Mouse (Mus musculus) kidney, adult 2 months (tissue): ENCODE measurements around the gene Cd82. TPM values are rescaled to one million over a fixed set of nuclear protein-coding genes. Genes with fewer than 3 reads are reported as not detected.

Experiments
- DNase-seq: peaks from one replicate; pipeline ENCODE4 v3.0.0; 2021
- H3K27ac ChIP-seq: fragments of 200-500 bp; 2 replicates; pipeline ENCODE4 v1.5.1; 2012; ENCODE audit warnings: low read depth, low read length, control low read depth, inconsistent platforms; ENCODE audit not compliant: insufficient read depth
- H3K27me3 ChIP-seq: fragments of 200-500 bp; replicated peaks from 2 replicates; pipeline ENCODE4 v1.6.1; 2012; ENCODE audit warnings: mild to moderate bottlenecking, moderate library complexity, low read length, inconsistent platforms; ENCODE audit not compliant: control insufficient read depth, insufficient read depth
- H3K36me3 ChIP-seq: fragments of 200-500 bp; 2 replicates; pipeline ENCODE4 v1.6.1; 2012; ENCODE audit warnings: mild to moderate bottlenecking, moderate library complexity, low read length, inconsistent platforms; ENCODE audit not compliant: control insufficient read depth, insufficient read depth
- H3K4me1 ChIP-seq: fragments of 200-500 bp; 2 replicates; pipeline ENCODE4 v1.6.1; 2011; ENCODE audit warnings: low read length; ENCODE audit not compliant: control insufficient read depth, insufficient read depth
- H3K4me3 ChIP-seq: fragments of 200-500 bp; 2 replicates; pipeline ENCODE4 v1.5.1; 2011; ENCODE audit warnings: mild to moderate bottlenecking, low read depth, low read length, control low read depth; ENCODE audit not compliant: insufficient read depth
- CTCF ChIP-seq: fragments of 200-500 bp; conservative IDR thresholded peaks from 2 replicates; pipeline ENCODE4 v1.5.1; 2011; ENCODE audit warnings: low read depth, mild to moderate bottlenecking, control low read depth, low read length, moderate library complexity, mixed read lengths; ENCODE audit not compliant: insufficient read depth, insufficient read length
- POLR2A ChIP-seq: fragments of 200-500 bp; IDR thresholded peaks from one replicate; pipeline ENCODE4 v1.6.1; 2011; ENCODE audit warnings: low read depth, low read length, control low read depth
- WGBS: fragments of 180-500 bp; shearing (Covaris S2); methylation state at CpG from one replicate; pipeline ENCODE4 v1.1.7; 2018; 5-methylcytosine and 5-hydroxymethylcytosine counted together
- polyA plus RNA-seq: library from polyadenylated mRNA; depleted of rRNA; stranded (reverse); fragments of >200 nt; gene quantifications from 2 replicates; pipeline ENCODE4 v1.2.3, GENCODE M21; 2012; rRNA removed

Cd82 gene
- polyA plus RNA-seq, 1 experiment: 200 TPM

- Histone ChIP-seq H3K27ac (no peak overlapping the region), H3K36me3 (no peaks in the 10 kb centered on the region), H3K4me3 (no peak overlapping the region), H3K4me1 (no peaks in the 10 kb centered on the region), H3K27me3 (no peaks in the 10 kb centered on the region)
- 16% methylated on average over 6 of the region's 6 CpGs for WGBS
- TF ChIP-seq POLR2A: no peak
- no peak for TF ChIP-seq CTCF
- DNase-seq: no peak
These were observed 90.8 kb downstream of the Cd82 start for GRCm38 (mm10) chr2:93372097-93372571.

Other genes starting within 250 kb of the Cd82 start
- 18.9 and 20.9 TPM in 2 replicates for gene Tspan18, start 128.6 kb downstream of the Cd82 start, polyA plus RNA-seq
- not detected in 2 replicates for gene Gm10803, start 97.4 kb upstream of the Cd82 start, polyA plus RNA-seq
- 0.13 and 0.14 TPM in 2 replicates for gene Alx4, start 179.2 kb upstream of the Cd82 start, polyA plus RNA-seq